Mouse (Mus musculus) heart, postnatal 36 days (tissue): Measurements from ENCODE around the gene Rap1gap2. TPM values are rescaled to one million over a fixed set of nuclear protein-coding genes. Genes with fewer than 3 reads are reported as not detected.
"Not testable (repeated sequence)": the region's sequence is repeated elsewhere in the genome, so short reads cannot be mapped to it uniquely, and the experiment has no call there.

Experiments used
- DNase-seq, 2 experiments: peaks; one replicate each; pipeline ENCODE4 v3.0.0; 2021 to 2022
- intact Hi-C: fragments of 180-260 bp; cut with DNase I; formaldehyde crosslinking; loops from one replicate; pipeline ENCODE4 v1.15.1; 2025
- total RNA-seq, 2 experiments: library from RNA; stranded (reverse); gene quantifications; 2 replicates each; pipeline ENCODE4 v1.2.3; 2021

The Rap1gap2 gene
- total RNA-seq, 2 experiments from 2014 or later, result 74.1 to 86.6 TPM

- DNase-seq, intact Hi-C loops: not testable (repeated sequence)
These were observed 29.4 kb downstream of the Rap1gap2 start for GRCm38 (mm10) chr11:74581333-74581732.

GRCm38 (mm10) chr11:74577068-74577467 lies 33.6 kb downstream of the Rap1gap2 start:
- intact Hi-C loops, result no loop called here
- DNase-seq, result no peak

GRCm38 (mm10) chr11:74575940-74576339 lies 34.8 kb downstream of the Rap1gap2 start:
- intact Hi-C loops, result no loop called here

GRCm38 (mm10) chr11:74574768-74575434 lies 35.8 kb downstream of the Rap1gap2 start:
- intact Hi-C loops, result no loop called here
- DNase-seq, result no peak

More at GRCm38 (mm10) chr11:74575940-74576339, 34.8 kb downstream of the Rap1gap2 start:
- DNase-seq, result no peak

- intact Hi-C loops, result no loop called here
- peak; percentile 38 to 41 for DNase-seq
These were observed 38.2 kb downstream of the Rap1gap2 start for GRCm38 (mm10) chr11:74572459-74573061.

GRCm38 (mm10) chr11:74569735-74570134 lies 41.0 kb downstream of the Rap1gap2 start:
- DNase-seq, result no peak
- intact Hi-C loops, result no loop called here

- intact Hi-C loops, result no loop called here
- no peak for DNase-seq
These were observed 42.3 kb downstream of the Rap1gap2 start for GRCm38 (mm10) chr11:74568463-74568862.

DNA sequence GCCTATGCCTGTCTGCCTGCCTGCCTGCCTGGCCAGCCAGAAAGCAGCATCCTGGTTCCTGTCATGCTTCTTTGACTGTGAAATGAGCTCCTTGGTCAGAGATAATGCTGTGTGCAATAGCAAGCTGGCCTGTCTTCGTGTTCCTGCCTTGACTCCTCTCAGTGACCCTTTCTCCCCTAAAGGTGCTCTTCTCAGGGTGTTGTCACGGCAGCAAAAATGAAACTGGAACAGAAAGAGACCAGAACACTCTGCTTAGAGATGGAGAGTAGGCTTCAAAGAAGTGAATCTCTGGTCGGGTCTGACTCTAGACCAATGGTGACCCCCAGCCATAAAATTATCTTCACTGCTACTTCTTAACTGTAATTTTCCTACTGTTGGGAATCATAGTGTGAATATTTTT lies 42.7 kb downstream of the Rap1gap2 start:
- intact Hi-C loops, result no loop called here
- no peak for DNase-seq

DNA sequence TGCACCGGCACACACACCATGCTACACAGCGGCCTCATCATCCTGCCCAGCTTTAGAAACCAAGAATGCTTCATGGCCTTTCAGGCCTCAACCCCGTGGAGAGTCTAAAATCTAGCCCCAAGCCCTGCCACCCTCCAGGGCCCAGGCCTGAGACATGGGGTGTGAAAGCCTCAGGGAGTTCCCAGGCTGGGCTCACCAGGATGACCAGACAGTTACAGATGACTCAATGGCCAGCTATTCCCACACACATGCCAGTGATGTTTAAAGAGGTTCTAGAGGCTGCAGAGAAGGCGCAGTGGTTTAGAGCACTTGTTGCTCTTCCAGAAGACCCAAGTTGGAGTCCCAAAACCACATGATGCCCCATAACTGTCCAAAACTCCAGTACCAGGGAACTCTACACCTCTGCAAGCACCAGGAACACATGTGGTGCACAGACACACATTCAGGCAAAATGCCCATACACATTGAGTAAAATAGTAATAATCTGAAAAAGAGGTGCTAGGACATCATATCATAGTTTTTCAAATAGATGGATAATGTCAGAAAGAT lies 44.3 kb downstream of the Rap1gap2 start:
- intact Hi-C loops, result no loop called here
- DNase-seq, result no peak

GRCm38 (mm10) chr11:74561392-74561791 lies 49.3 kb downstream of the Rap1gap2 start:
- no peak for DNase-seq
- intact Hi-C loops, result no loop called here

GRCm38 (mm10) chr11:74560600-74561227 lies 50.0 kb downstream of the Rap1gap2 start:
- intact Hi-C loops, result no loop called here
- DNase-seq, result no peak

DNA sequence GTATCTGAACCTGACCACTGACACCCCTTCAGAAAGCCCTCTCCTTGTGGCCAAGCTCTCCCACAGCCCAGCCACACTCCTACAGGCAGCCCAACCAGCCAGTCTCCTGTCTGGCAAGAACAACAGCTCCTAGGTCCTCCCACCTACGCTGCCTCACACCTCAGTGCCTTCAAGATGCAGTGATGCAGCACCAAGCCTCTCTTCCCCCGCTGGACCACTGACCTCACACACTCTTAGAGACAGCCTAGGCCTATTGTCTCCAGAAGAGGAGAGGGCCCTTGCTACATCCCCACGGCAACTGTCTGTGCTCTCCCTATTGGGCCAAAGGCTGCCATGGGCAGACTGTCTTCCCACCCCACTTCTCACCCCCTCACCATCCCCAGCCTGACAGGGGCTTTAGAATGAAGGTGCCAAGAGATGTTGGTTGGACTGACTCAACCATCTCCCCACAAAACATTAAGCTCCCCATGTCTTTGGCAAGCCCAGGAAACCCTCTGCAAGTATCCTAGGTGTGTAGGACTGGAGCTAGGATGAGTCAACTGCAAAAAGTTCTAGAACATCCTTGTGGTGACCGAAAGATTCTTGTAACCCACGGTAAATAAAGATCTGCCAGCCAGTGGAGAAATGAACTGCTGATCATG lies 50.8 kb downstream of the Rap1gap2 start:
- no peak for DNase-seq
- intact Hi-C loops, result no loop called here

- intact Hi-C loops, result no loop called here
- no peak for DNase-seq
These were observed 51.8 kb downstream of the Rap1gap2 start for GRCm38 (mm10) chr11:74558933-74559332.

GRCm38 (mm10) chr11:74557456-74558230 lies 53.1 kb downstream of the Rap1gap2 start:
- DNase-seq, result no peak
- intact Hi-C loops, result no loop called here

DNA sequence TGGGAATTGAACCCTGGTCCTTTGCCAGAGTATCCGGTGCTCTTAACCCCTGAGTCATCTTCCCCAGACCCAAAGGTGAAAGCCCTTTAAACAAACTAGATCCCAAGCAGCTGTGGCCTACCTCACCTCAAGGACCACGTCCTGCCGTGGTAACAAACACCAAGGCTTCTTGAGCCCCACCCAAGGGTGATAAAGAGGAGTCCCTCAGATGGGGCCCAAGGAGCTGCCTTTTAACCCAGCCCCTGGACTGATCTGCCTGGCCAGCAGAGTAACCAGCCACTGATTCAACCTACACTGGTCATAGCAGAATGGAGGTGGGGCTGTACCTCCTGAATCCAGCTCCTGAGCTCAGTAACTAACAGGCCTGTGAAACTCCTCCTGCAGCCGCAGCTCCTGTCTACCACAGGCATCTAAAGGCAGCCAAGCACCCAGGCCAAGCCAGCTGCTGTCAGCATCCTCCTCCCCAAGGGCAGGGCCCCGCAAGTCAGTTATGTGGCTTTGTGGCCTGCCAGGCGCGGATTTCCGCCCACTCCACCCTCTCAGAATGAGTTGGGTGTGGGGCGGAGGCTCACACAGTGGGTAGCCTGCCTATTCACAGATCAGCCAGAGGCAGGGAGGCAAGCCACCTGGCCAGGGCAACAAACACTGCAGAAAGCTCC lies 54.9 kb downstream of the Rap1gap2 start:
- intact Hi-C loops, result no loop called here
- peak; percentile 25 to 29 for DNase-seq

GRCm38 (mm10) chr11:74554683-74555341 lies 55.9 kb downstream of the Rap1gap2 start:
- intact Hi-C loops, result no loop called here

DNA sequence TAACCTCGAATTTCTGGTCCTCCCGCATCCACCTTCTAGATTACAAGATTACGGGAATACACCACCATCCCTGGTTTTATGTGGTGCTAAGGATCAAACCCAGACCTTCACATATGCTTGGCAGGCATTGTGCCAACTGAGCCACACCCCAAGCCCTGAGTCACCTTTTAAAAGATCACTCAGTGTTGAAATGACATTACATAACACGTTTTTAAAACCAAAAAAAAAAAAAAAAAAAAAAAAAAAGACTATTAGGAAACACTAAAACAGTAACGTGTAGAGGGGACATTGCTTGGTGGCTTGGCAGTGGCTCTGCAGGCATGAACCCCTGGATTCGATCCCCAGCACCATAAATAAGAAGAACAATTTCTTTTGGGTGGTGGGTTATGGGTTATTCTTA lies 59.1 kb downstream of the Rap1gap2 start:
- intact Hi-C loops, result no loop called here

More at GRCm38 (mm10) chr11:74554683-74555341, 55.9 kb downstream of the Rap1gap2 start:
- no peak for DNase-seq

GRCm38 (mm10) chr11:74550615-74551102 lies 60.1 kb downstream of the Rap1gap2 start:
- no peak for DNase-seq
- intact Hi-C loops, result no loop called here

More for the DNA sequence above, 59.1 kb downstream of the Rap1gap2 start:
- DNase-seq, result no peak

- DNase-seq, result no peak
- intact Hi-C loops, result no loop called here
These were observed 61.8 kb downstream of the Rap1gap2 start for GRCm38 (mm10) chr11:74548781-74549382.
